Mouse (Mus musculus) c-Kit-negative CD71-positive TER-119-positive erythroid progenitor cells, embryonic 14.5 days (primary cell): ENCODE results near the gene Kif1bp.

ENCODE experiments used
- DNase-seq: peaks from one replicate; pipeline ENCODE4 v3.0.0-alpha.2; 2013; ENCODE audit warnings: low read depth, low spot score

The Kif1bp gene

GRCm38 (mm10) chr10:62556558-62556901 lies 21.7 kb downstream of the Kif1bp start:
- DNase-seq, result no peak

GRCm38 (mm10) chr10:62555705-62556557 lies 22.3 kb downstream of the Kif1bp start:
- DNase-seq, result no peak

GRCm38 (mm10) chr10:62553611-62554091 lies 24.6 kb downstream of the Kif1bp start:
- DNase-seq, result no peak

GRCm38 (mm10) chr10:62550787-62551300 lies 27.4 kb downstream of the Kif1bp start:
- no peak for DNase-seq

- peak; percentile 63 for DNase-seq
Observed at GRCm38 (mm10) chr10:62549523-62550166, 28.6 kb downstream of the Kif1bp start.

- no peak for DNase-seq
Observed at GRCm38 (mm10) chr10:62546441-62546840, 31.8 kb downstream of the Kif1bp start.

- no peak for DNase-seq
Observed at GRCm38 (mm10) chr10:62545759-62546158, 32.5 kb downstream of the Kif1bp start.

GRCm38 (mm10) chr10:62544316-62544715 lies 33.9 kb downstream of the Kif1bp start:
- DNase-seq, result no peak

GRCm38 (mm10) chr10:62543399-62543808 lies 34.9 kb downstream of the Kif1bp start:
- DNase-seq, result no peak

- DNase-seq, result no peak
Observed at GRCm38 (mm10) chr10:62542928-62543327, 35.3 kb downstream of the Kif1bp start.

GRCm38 (mm10) chr10:62542507-62542906 lies 35.8 kb downstream of the Kif1bp start:
- no peak for DNase-seq

- DNase-seq, result no peak
Observed at GRCm38 (mm10) chr10:62541499-62541898, 36.8 kb downstream of the Kif1bp start.

- no peak for DNase-seq
Observed at GRCm38 (mm10) chr10:62540800-62541199, 37.5 kb downstream of the Kif1bp start.

- DNase-seq, result no peak
Observed at GRCm38 (mm10) chr10:62534509-62534908, 43.7 kb downstream of the Kif1bp start.

- no peak for DNase-seq
Observed at GRCm38 (mm10) chr10:62532832-62533231, 45.4 kb downstream of the Kif1bp start.

GRCm38 (mm10) chr10:62530183-62530582 lies 48.1 kb downstream of the Kif1bp start:
- DNase-seq, result no peak

- DNase-seq, result no peak
Observed at GRCm38 (mm10) chr10:62527351-62527750, 50.9 kb downstream of the Kif1bp start, which contains the start of gene Srgn. TSS of gene Srgn (minus strand) at chr10:62527451.

GRCm38 (mm10) chr10:62522346-62522950 lies 55.8 kb downstream of the Kif1bp start:
- no peak for DNase-seq

- DNase-seq, result no peak
Observed at GRCm38 (mm10) chr10:62521763-62522162, 56.5 kb downstream of the Kif1bp start.

GRCm38 (mm10) chr10:62520911-62521310 lies 57.3 kb downstream of the Kif1bp start:
- DNase-seq, result no peak

- no peak for DNase-seq
Observed at GRCm38 (mm10) chr10:62517511-62517910, 60.7 kb downstream of the Kif1bp start.

GRCm38 (mm10) chr10:62512855-62513254 lies 65.4 kb downstream of the Kif1bp start:
- DNase-seq, result no peak
